Mouse (Mus musculus) cerebellum, adult 2 months (tissue): ENCODE measurements around the gene 6430548M08Rik.

Experiments used
- CTCF ChIP-seq: fragments of 200-500 bp; IDR thresholded peaks from 2 replicates; pipeline ENCODE4 v1.5.1; 2011; ENCODE audit warnings: low read depth, mild to moderate bottlenecking, control low read depth, low read length, moderate library complexity, borderline replicate concordance; ENCODE audit not compliant: insufficient read depth
- POLR2A ChIP-seq: fragments of 200-500 bp; IDR thresholded peaks from 2 replicates; pipeline ENCODE4 v1.6.1; 2011; ENCODE audit warnings: low read length, control low read depth, borderline replicate concordance; ENCODE audit not compliant: insufficient read depth

GRCm38 (mm10) chr8:120100388-120101067 is 13.4 kb upstream of the 6430548M08Rik start:
- TF ChIP-seq POLR2A (no peak), CTCF (no peak)
